Mouse (Mus musculus): ENCODE measurements around the gene Ctsf.
"Not testable (repeated sequence)": the region's sequence is repeated elsewhere in the genome, so short reads cannot be mapped to it uniquely, and the experiment has no call there.

Gene Ctsf

DNA sequence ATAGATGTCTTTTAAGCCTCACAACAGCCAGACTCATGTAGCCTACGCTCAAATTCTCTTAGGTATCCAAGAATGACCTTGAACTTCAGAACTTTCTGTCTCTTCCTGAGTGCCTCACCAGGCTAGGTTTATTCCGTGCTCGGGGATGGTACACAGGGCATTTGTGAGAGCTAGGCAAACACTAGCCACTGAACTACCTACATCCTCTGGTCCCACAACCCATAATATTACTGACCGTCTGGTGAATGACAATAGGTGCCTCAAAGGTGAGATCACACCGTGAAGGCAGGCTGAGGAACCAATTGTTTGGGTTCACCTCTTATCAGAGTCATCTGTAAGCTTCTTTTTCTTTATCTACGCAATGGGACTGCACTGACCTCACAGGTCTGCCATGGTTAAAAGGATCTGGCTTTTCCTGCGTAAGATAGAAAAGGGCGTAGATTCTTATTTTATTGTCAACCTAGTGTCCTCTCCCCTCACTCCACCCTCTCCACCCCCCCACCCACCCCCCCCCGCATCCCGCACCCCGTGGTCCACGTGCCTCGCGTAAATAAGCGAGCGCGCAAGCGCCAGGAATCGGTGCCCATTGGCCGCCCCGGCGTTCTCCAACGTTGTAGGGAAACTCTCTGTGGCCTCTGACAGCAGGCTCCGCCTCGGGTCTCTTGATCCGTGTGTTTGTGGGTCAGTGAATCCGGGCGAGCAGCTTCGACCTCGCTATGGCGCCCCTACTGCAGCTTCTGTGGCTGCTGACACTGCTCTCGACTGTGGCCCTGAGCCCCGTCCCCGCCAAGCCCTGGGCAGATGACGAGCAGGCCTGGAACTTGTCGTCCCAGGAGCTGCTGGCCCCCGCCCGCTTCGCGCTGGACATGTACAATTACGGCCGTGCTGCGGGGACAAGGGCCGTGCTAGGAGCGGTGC lies at the start of gene Ctsf:
Gene Ctsf (plus strand): TSS at position 579 of the 918 bp plus-strand sequence.
- DNase-seq: peak; percentile 94 to 95

DNA sequence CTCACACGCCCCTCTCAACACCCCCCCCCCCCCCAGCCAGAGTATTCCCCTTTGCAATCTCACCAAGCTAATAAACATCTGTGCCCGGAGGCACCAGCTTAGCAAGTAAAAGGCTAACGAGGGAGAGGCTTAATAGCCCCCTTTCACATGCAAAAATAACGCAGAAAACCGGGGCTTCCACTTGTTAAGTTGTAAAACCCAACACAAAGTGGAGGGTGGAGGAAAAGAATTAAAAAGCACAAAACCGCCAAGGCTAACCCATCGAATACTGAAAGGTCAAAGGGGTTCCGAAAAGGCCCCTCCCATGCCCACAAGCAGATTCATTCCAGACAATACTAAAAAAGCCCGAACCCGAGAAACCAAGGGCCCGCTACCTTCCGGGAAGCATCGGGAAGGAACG lies 44.6 kb upstream of the Ctsf start:
- no peak for DNase-seq

DNA sequence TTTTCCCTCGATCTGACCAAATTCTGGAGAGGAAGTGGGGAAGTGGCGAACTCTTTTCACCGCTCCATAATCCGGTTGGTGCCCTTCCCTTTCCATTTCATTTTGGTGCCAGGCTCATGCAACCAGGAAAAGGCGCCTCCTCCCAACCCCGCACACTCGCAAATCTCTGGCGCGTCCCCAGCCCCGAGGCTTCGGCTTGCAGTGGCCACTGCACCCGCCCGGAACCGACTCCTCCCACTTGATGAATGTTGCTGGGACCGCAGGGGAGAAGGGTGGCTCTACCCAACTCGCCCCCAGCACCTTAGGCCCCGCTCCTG lies 44.2 kb upstream of the Ctsf start:
- DNase-seq: no peak

GRCm38 (mm10) chr19:4811063-4811908 lies 43.6 kb upstream of the Ctsf start, which contains the start of the genes Gm21992 and Rbm14:
TSS of gene Gm21992 (minus strand) at chr19:4811612.
TSS of gene Rbm14 (minus strand) at chr19:4811634.
- peak; percentile 99 for DNase-seq

- no peak for DNase-seq
Observed at GRCm38 (mm10) chr19:4811909-4812242, 43.1 kb upstream of the Ctsf start.

DNA sequence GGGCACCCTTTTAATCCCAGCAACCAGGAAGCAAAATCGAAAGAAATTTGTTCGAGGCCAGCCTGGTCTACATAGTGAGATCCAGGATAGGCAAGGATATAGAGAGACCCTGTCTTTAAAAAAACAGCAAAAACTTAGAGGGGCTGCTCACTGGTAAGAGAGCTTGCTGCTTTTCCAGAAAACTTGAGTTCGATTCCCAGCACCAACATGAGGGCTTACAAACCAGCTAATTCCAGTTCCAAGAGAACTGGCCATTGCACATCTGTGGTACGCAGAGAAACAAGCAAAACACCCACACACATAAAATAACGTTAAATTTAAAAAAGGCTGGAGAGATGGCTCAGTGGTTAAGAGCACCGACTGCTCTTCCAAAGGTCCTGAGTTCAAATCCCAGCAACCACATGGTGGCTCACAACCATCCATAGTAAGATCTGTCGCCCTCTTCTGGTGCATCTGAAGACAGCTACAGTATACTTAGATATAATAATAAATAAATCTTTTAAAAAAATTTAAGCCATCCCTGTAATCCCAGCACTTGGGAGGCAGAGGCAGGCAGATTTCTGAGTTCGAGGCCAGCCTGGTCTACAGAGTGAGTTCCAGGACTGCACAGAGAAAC lies 42.5 kb upstream of the Ctsf start:
- DNase-seq: not testable (repeated sequence)

DNA sequence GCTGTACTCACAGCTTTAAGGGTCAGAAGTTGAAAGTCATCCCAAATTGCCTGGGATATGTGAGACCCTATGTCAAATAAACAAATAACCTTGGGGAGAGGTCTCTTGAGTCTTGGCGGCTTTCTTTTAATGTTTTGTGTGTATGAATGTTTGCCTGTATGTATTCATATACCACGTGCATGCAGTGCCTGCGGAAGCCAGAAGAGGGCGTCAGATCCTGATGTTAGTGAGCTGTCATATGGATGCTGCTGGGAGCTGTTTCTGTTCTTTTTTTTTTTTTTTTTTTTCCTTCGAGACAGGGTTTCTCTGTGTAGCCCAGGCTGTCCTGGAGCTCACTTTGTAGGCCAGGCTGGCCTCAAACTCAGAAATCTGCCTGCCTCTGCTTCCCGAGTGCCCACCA lies 41.9 kb upstream of the Ctsf start:
- peak; percentile 62 to 70 for DNase-seq

GRCm38 (mm10) chr19:4817182-4817835 lies 37.6 kb upstream of the Ctsf start:
- no peak for DNase-seq

DNA sequence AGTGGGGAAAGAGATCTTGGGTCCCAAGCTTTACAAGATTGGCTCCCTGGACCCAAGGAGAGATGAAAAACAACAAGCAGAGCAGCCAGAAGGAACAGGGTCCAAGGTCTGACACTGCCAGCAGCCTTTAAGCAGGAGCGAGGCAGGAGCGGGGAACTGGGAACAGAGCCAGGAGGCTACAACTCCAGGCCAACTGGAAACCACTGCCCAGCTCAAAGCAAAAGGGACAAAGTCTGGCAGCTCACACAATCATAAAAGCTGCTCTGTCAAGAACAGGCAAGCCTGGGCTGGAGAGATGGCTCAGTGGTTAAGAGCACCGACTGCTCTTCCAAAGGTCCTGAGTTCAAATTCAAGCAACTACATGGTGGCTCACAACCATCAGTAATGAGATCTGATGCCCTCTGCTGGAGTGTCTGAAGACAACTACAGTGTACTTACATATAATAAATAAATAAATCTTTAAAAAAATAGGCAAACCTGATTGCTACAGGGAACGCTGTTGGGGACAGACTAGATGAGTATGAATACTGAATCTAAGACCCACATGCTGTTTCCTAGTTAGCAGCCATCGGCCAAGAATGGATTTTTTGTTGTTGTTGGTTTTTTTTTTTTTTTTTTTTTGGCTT lies 34.1 kb upstream of the Ctsf start:
- DNase-seq: peak; percentile 93 to 95

DNA sequence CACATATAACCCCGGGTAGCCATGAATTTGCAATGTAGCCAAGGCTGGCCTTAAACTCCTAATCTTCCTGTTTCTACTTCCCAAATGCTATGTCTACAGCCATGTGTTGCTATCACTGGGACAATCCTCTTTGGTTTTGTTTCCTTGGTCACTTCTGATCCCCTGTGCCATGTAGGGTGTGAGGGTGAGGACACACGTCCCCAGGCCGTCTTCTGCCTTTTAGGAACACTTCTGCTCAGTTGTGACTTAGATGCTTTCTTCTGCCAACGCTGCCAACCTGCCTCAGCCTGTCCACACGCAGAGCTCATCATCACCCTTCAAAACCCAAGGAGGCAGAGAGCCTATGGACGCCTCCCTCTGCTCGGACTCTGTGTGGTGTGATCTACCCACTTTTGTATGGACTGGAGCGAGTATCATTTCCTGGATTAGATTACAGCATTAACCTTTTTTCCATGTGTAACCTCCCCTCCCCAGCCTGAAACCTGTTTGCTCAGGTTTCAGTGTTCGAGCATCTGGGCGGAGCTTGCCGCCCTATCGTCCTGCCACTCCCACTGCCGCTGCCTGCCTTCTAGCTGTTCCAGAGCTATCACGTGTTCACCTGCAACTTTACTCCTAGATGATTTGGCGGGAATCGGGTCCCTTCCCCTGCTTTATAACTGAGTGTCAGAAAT lies 26.4 kb upstream of the Ctsf start:
- no peak for DNase-seq

- DNase-seq: peak; percentile 94
Observed at GRCm38 (mm10) chr19:4829156-4829555, 25.8 kb upstream of the Ctsf start.

- DNase-seq: no peak
Observed at GRCm38 (mm10) chr19:4833977-4834376, 21.0 kb upstream of the Ctsf start.

- DNase-seq: peak; percentile 42 to 46
Observed at GRCm38 (mm10) chr19:4836096-4836495, 18.8 kb upstream of the Ctsf start.

DNA sequence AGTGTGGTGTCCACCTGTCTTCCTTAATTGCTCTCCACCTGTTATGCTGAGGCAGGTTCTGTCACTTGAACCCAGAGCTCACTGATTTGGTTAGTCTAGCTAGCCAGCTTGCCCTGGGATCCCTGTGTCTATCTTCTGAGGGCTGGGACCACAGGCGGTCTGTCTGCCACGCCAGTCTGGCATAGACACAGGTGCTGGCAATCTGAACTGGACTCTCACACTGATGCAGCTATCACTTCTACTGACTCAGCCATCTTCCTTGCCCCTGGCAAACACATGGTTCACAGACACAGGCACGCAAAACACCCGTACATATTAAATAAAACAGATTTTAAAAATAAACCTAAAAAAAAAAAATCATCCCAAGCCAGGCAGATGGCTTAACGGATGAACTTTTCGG lies 17.9 kb upstream of the Ctsf start:
- DNase-seq: peak in 1 of 2 experiments; percentile 36

- no peak for DNase-seq
Observed at GRCm38 (mm10) chr19:4838526-4839140, 16.3 kb upstream of the Ctsf start.

- DNase-seq: peak; percentile 95 to 97
Observed at GRCm38 (mm10) chr19:4839149-4839548, 15.8 kb upstream of the Ctsf start, which contains the start of the genes Ccs and Ccdc87. TSS of gene Ccs (minus strand) at chr19:4839332. TSS of gene Ccdc87 (plus strand) at chr19:4839366.

- no peak for DNase-seq
Observed at GRCm38 (mm10) chr19:4840848-4841247, 14.1 kb upstream of the Ctsf start.

- no peak for DNase-seq
Observed at GRCm38 (mm10) chr19:4842611-4843010, 12.3 kb upstream of the Ctsf start.

DNA sequence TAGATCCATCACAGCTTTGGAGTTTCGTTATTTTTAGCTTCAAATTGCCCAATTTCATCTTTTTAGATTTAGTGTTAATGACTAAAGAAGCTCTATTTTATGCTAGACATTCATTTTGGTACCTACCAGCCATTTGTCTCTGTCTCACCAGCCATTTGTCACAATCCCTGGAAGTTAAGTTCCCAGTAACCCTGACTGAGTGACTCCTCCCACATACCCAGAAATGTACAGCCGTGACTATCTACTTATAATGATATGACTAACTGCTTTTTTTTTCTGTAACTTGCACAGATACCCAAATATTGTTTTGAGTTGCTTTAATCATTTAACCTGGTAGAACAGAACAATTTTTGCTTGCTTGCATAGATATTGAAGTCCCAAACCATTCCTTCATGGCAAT lies 9.1 kb upstream of the Ctsf start:
- no peak for DNase-seq

DNA sequence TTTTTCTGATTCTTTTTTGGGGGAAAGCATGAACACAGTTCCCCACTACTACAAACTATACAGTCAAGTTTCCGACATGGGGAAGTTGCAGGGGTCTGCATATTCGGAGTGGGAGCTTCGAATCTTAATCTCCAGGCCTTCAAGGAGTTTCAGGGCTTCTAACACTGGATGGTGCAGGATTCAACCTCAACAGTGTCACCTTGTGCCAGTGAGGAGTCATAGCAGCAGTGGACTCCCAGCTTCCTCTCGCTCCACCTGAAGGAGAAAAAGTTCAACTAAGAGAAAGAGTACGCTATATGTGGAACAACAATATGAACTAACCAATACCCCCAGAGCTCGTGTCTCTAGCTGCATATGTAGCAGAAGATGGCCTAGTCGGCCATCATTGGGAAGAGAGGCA lies 7.4 kb upstream of the Ctsf start:
- DNase-seq: peak; percentile 56 to 59

DNA sequence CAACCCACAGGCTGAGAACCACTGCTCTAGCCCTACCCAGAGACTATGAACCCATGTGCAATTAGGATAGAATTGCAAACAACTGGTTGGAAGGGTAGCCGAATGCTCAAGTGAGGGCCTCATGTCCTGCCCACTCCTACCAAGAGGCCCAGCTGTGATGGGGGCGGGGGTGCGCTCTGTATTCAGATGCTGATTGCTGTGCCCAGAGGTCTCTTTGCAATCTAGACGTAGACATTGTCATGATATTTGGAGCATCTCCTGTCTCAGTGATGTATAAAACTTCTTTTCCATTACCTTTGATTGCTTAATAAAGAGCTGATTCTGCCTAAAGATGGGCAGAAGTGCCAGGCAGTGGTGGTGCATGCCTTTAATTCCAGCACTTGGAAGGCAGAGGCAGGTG lies 5.1 kb upstream of the Ctsf start:
- DNase-seq: no peak

All from cerebellum, postnatal 10 days (tissue).